Mouse (Mus musculus) CH12.LX (cell line): ENCODE measurements around the gene Gm17581. TPM values are rescaled to one million over a fixed set of nuclear protein-coding genes. Genes with fewer than 3 reads are reported as not detected.

ENCODE experiments used
- DNase-seq: peaks from one replicate; pipeline ENCODE4 v3.0.0-alpha.2; 2013; ENCODE audit errors: extremely low read depth
- H3K27ac ChIP-seq: 2 replicates; pipeline ENCODE4 v1.5.1; 2012; ENCODE audit warnings: low read depth, mild to moderate bottlenecking, control low read depth, moderate library complexity; ENCODE audit not compliant: insufficient read depth
- H3K27me3 ChIP-seq: replicated peaks from 2 replicates; pipeline ENCODE3; 2012; ENCODE audit warnings: inconsistent platforms
- H3K36me3 ChIP-seq, 2 experiments: replicated peaks in 1 of 2; 2 replicates each; pipeline versions ENCODE3 to v1.6.1; 2012; ENCODE audit warnings: inconsistent platforms in 1 of 2, low read length in 1 of 2, mild to moderate bottlenecking in 1 of 2, mixed read lengths in 1 of 2, moderate library complexity in 1 of 2; ENCODE audit not compliant: control insufficient read depth in 1 of 2, insufficient read depth in 1 of 2
- H3K4me1 ChIP-seq, 2 experiments: 2 replicates each; pipeline ENCODE4 v1.6.1; 2012; ENCODE audit warnings: inconsistent platforms in 1 of 2, moderate library complexity in 1 of 2; ENCODE audit not compliant: insufficient read depth in 2 of 2, control insufficient read depth in 1 of 2
- H3K4me2 ChIP-seq: 2 replicates; pipeline ENCODE4 v1.6.1; 2012; ENCODE audit warnings: low read depth, mild to moderate bottlenecking, control low read depth; ENCODE audit not compliant: poor library complexity, insufficient read depth, severe bottlenecking
- H3K4me3 ChIP-seq, 3 experiments: fragments of 150-350 bp in 1 of 3; sonication (generic) in 1 of 3; replicated peaks in 1 of 3; 2 replicates each; pipeline versions ENCODE3 to v1.5.1; 2011 to 2012; ENCODE audit warnings: low read depth in 2 of 3, low read length in 2 of 3, mild to moderate bottlenecking in 2 of 3, moderate library complexity in 2 of 3, control low read depth in 1 of 3, improper control_type of control experiment in 1 of 3, inconsistent platforms in 1 of 3, mixed read lengths in 1 of 3; ENCODE audit not compliant: poor library complexity in 1 of 3
- H3K79me2 ChIP-seq: replicated peaks from 2 replicates; pipeline ENCODE4 v1.6.1; 2012; ENCODE audit warnings: mild to moderate bottlenecking, moderate library complexity; ENCODE audit not compliant: control insufficient read depth, poor library complexity, insufficient read depth, severe bottlenecking; ENCODE audit errors: extremely low read depth
- H3K9ac ChIP-seq: 2 replicates; pipeline ENCODE4 v1.6.1; 2012; ENCODE audit warnings: low read depth, mild to moderate bottlenecking, control low read depth, moderate library complexity; ENCODE audit not compliant: insufficient read depth
- H3K9me3 ChIP-seq: replicated peaks from 2 replicates; pipeline ENCODE3; 2012; ENCODE audit warnings: low read length, inconsistent platforms, mixed read lengths
- BHLHE40 ChIP-seq: IDR thresholded peaks from 2 replicates; pipeline ENCODE4 v1.6.1; 2011; ENCODE audit warnings: mild to moderate bottlenecking, low read depth, low read length, improper control_type of control experiment
- CTCF ChIP-seq, 2 experiments: IDR thresholded peaks in 1 of 2; conservative IDR thresholded peaks in 1 of 2; 2 replicates each; pipeline ENCODE4 v1.5.1; 2011 to 2012; ENCODE audit warnings: low read depth in 2 of 2, low read length in 2 of 2, improper control_type of control experiment in 1 of 2, inconsistent platforms in 1 of 2, mild to moderate bottlenecking in 1 of 2, moderate library complexity in 1 of 2
- EP300 ChIP-seq: IDR thresholded peaks from 2 replicates; pipeline ENCODE4 v1.6.1; 2011; ENCODE audit warnings: low read length, improper control_type of control experiment
- ETS1 ChIP-seq: conservative IDR thresholded peaks from 2 replicates; pipeline ENCODE4 v1.6.1; 2012; ENCODE audit warnings: low read depth, mild to moderate bottlenecking, inconsistent platforms, low read length, improper control_type of control experiment, moderate library complexity
- HCFC1 ChIP-seq: IDR thresholded peaks from 2 replicates; pipeline ENCODE4 v1.6.1; 2012; ENCODE audit warnings: low read depth, mild to moderate bottlenecking, inconsistent platforms, low read length, improper control_type of control experiment
- IRF4 ChIP-seq: IDR thresholded peaks from 2 replicates; pipeline ENCODE4 v1.6.1; 2014; ENCODE audit warnings: low read depth, mild to moderate bottlenecking, inconsistent platforms, low read length, improper control_type of control experiment
- JUN ChIP-seq: IDR thresholded peaks from 2 replicates; pipeline ENCODE4 v1.6.1; 2011; ENCODE audit warnings: low read depth, mild to moderate bottlenecking, low read length, improper control_type of control experiment, moderate library complexity; ENCODE audit not compliant: insufficient read depth
- JUND ChIP-seq: conservative IDR thresholded peaks from 2 replicates; pipeline ENCODE4 v1.6.1; 2011; ENCODE audit warnings: low read depth, low read length, improper control_type of control experiment
- MAFK ChIP-seq: IDR thresholded peaks from 2 replicates; pipeline ENCODE4 v1.6.1; 2011; ENCODE audit warnings: low read length, improper control_type of control experiment; ENCODE audit not compliant: insufficient replicate concordance
- MAX ChIP-seq: IDR thresholded peaks from 2 replicates; pipeline ENCODE4 v1.6.1; 2011; ENCODE audit warnings: low read length, improper control_type of control experiment
- MEF2A ChIP-seq: IDR thresholded peaks from 2 replicates; pipeline ENCODE4 v1.6.1; 2014; ENCODE audit warnings: low read depth, mild to moderate bottlenecking, inconsistent platforms, low read length, improper control_type of control experiment, borderline replicate concordance
- MXI1 ChIP-seq: IDR thresholded peaks from 2 replicates; pipeline ENCODE4 v1.6.1; 2011; ENCODE audit warnings: mild to moderate bottlenecking, low read depth, low read length, improper control_type of control experiment
- NELFE ChIP-seq: IDR thresholded peaks from 2 replicates; pipeline ENCODE4 v1.6.1; 2011; ENCODE audit warnings: low read depth, low read length, improper control_type of control experiment
- PAX5 ChIP-seq: IDR thresholded peaks from 2 replicates; pipeline ENCODE4 v1.6.1; 2012; ENCODE audit warnings: low read length, inconsistent platforms, mixed read lengths
- POLR2AphosphoS2 ChIP-seq: IDR thresholded peaks from 2 replicates; pipeline ENCODE4 v1.6.1; 2011; ENCODE audit warnings: low read depth, low read length, improper control_type of control experiment
- RCOR1 ChIP-seq: conservative IDR thresholded peaks from 2 replicates; pipeline ENCODE4 v1.6.1; 2012; ENCODE audit warnings: low read depth, mild to moderate bottlenecking, inconsistent platforms, low read length, improper control_type of control experiment
- SMC3 ChIP-seq: IDR thresholded peaks from 2 replicates; pipeline ENCODE4 v1.6.1; 2011; ENCODE audit warnings: low read depth, low read length, improper control_type of control experiment
- TBP ChIP-seq: conservative IDR thresholded peaks from 2 replicates; pipeline ENCODE4 v1.6.1; 2011; ENCODE audit warnings: low read depth, low read length, improper control_type of control experiment
- USF1 ChIP-seq: IDR thresholded peaks from 2 replicates; pipeline ENCODE4 v1.6.1; 2014; ENCODE audit warnings: low read depth, mild to moderate bottlenecking, inconsistent platforms, low read length, improper control_type of control experiment
- USF2 ChIP-seq: conservative IDR thresholded peaks from 2 replicates; pipeline ENCODE4 v1.6.1; 2011; ENCODE audit warnings: low read depth, low read length, improper control_type of control experiment
- ZC3H11A ChIP-seq: IDR thresholded peaks from 2 replicates; pipeline ENCODE4 v1.6.1; 2012; ENCODE audit warnings: low read depth, mild to moderate bottlenecking, inconsistent platforms, low read length, improper control_type of control experiment
- ZKSCAN1 ChIP-seq: IDR thresholded peaks from 2 replicates; pipeline ENCODE4 v1.6.1; 2012; ENCODE audit warnings: low read depth, inconsistent platforms, low read length, improper control_type of control experiment, borderline replicate concordance
- ZMIZ1 ChIP-seq: IDR thresholded peaks from 2 replicates; pipeline ENCODE4 v1.6.1; 2012; ENCODE audit warnings: low read depth, mild to moderate bottlenecking, inconsistent platforms, low read length, improper control_type of control experiment
- dilution Hi-C: fragments of 300-500 bp; cut with MboI; formaldehyde crosslinking; loops from 2 replicates; pipeline ENCODE4 v1.14.3; 2020; ENCODE audit warnings: low sequenced_read_pairs; ENCODE audit not compliant: extremely low pct_unique_long_range_greater_than_20kb, extremely low pct_ligation_motif_present
- in situ Hi-C: fragments of 300-500 bp; cut with MboI; formaldehyde crosslinking; loops from 3 replicates; pipeline ENCODE4 v1.14.3; 2019; ENCODE audit warnings: low sequenced_read_pairs, low pct_ligation_motif_present, low pct_unique_long_range_greater_than_20kb, mixed read lengths
- polyA plus RNA-seq: library from polyadenylated mRNA; unstranded; fragments of >175 nt; gene quantifications from 2 replicates; pipeline ENCODE4 v1.2.1, GENCODE M21; 2012; ENCODE audit warnings: low read depth; ENCODE audit not compliant: insufficient read length
- total RNA-seq, 2 experiments: library from RNA; depleted of rRNA; stranded (reverse); fragments of 300-350 nt in 1 of 2; fragments of >200 nt in 1 of 2; gene quantifications; 2 replicates each; pipeline ENCODE4 v1.2.3; 2012 to 2014

The Gm17581 gene
- total and polyA plus RNA-seq, 3 experiments: not detected

- Histone ChIP-seq H3K4me1 (peaks cover 3 to 9% of the 10 kb centered on the region in 2 experiments), H3K9me3 (no peaks in the 10 kb centered on the region), H3K27me3 (no peaks in the 10 kb centered on the region), H3K27ac (no peak overlapping the region), H3K4me2 (peak overlapping the region; percentile 85), H3K36me3 (no peaks in the 10 kb centered on the region), H3K9ac (no peak overlapping the region), H3K4me3 (no peak overlapping the region), H3K79me2 (no peaks in the 10 kb centered on the region)
- in situ Hi-C loops (no loop called here), dilution Hi-C loops (no loop called here)
- TF ChIP-seq ETS1: peak; percentile 54
- TF ChIP-seq MAFK: 0 out of 2 replicates have a peak, but pooled peaks have one; percentile 36
- TF ChIP-seq MXI1: no peak
- TF ChIP-seq BHLHE40: peak; percentile 47
- TF ChIP-seq MAX: peak; percentile 87
- TF ChIP-seq EP300: peak; percentile 46
- peak; percentile 64; the same call in 1 of the 2 replicates for TF ChIP-seq MEF2A
- no peak for TF ChIP-seq ZMIZ1
- no peak for TF ChIP-seq ZC3H11A
- TF ChIP-seq TBP: no peak
- TF ChIP-seq HCFC1: 0 out of 2 replicates have a peak, but pooled peaks have one; percentile 13
- no peak for TF ChIP-seq RCOR1
- no peak for TF ChIP-seq JUND
- no peak for TF ChIP-seq JUN
- no peak for TF ChIP-seq POLR2AphosphoS2
- no peak for TF ChIP-seq SMC3
- no peak for TF ChIP-seq USF1
- TF ChIP-seq NELFE: no peak
- no peak for TF ChIP-seq PAX5
- peak; percentile 48; the same call in 1 of the 2 replicates for TF ChIP-seq IRF4
- no peak for TF ChIP-seq CTCF (conservative IDR thresholded peaks at IDR 0.05 in 1 of 2, IDR thresholded peaks at IDR 0.05 in 1 of 2; ENCODE audit: low read depth in 2 of 2, low read length in 2 of 2)
- TF ChIP-seq ZKSCAN1: no peak
- DNase-seq: peak; percentile 67
Measured at GRCm38 (mm10) chr2:155749394-155749793, 13.7 kb upstream of the Gm17581 start.

- H3K9ac ChIP-seq: no peak overlapping the region
- no peaks in the 10 kb centered on the region for H3K79me2 ChIP-seq
- no peak overlapping the region for H3K4me2 ChIP-seq
- no peak for DNase-seq
- H3K27me3 ChIP-seq: no peaks in the 10 kb centered on the region
- no peak overlapping the region for H3K4me3 ChIP-seq
- no peak for TF ChIP-seq USF2
- in situ Hi-C loops: no loop called here
- no peaks in the 10 kb centered on the region for H3K9me3 ChIP-seq
- dilution Hi-C loops: no loop called here
- no peaks in the 10 kb centered on the region for H3K36me3 ChIP-seq
- no peak overlapping the region for H3K27ac ChIP-seq
- peaks cover 7 to 9% of the 10 kb centered on the region in 2 experiments for H3K4me1 ChIP-seq
Measured at GRCm38 (mm10) chr2:155745487-155745886, 9.8 kb upstream of the Gm17581 start.
